Mouse (Mus musculus) CD8-positive naive resting alpha-beta T cell, adult 2 months (primary cell): ENCODE measurements around the gene Jmjd7.

ENCODE experiments used
- DNase-seq, 2 experiments: peaks; one replicate each; pipeline ENCODE4 v3.0.0; 2022; ENCODE audit warnings: low read depth in 2 of 2, low spot score in 2 of 2

The Jmjd7 gene

GRCm38 (mm10) chr2:120011462-120012200 lies 15.7 kb upstream of the Jmjd7 start:
- DNase-seq = peak in 1 of 2 experiments; percentile 38

- no peak for DNase-seq
These were observed 14.4 kb upstream of the Jmjd7 start for GRCm38 (mm10) chr2:120012924-120013323.

DNA sequence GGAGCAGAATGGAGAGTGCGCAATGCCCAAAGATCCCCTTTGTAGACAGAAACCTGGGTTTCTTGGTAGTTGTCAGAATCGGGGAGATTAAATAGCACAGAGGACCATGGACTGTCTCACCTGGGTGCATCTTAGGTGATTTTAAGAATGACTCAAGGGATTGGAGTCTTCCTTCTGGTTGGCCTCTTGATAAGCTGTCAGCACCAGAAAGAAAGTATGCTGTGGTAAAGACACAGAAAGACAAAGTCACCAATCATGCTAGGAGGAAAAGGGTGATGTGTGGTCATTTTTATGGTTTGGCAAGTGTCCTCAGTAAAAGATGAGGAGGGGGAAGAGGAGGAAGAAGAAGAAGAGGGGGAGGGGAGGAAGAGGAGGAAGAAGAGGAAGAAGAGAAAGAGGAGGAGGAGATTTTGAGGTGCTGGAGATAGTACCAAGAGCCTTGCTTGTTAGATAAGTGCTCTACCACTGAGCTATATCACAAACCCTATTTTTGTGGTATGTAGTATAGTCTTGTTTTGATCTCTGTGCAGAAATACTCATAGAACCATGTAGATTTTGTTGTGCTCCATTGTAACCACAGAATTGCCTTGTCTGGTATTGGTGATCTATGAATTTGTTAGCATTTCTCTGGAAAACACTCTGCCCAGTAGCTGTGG lies 13.3 kb upstream of the Jmjd7 start:
- no peak for DNase-seq

DNA sequence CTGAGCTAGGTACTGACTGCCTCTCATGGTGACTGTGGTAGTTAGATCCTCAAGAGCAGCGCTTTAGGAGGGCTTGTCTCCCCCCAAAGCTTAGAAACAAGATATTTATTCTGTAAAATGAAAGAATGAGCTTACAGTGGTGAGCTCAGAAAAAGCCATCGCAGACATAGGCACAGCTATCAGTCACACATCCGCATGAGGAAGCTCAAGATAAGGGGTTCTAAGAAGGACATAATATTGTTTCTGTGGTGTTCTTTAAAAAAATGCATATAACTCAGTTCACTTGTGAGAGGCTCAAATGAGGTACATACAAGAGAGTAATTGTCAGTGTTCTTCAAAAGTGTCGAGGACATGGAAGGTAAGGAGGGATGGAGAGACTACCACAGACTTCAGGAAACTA lies 11.4 kb upstream of the Jmjd7 start:
- no peak for DNase-seq

GRCm38 (mm10) chr2:120017599-120017998 lies 9.7 kb upstream of the Jmjd7 start:
- no peak for DNase-seq

- no peak for DNase-seq
These were observed 2.9 kb upstream of the Jmjd7 start for GRCm38 (mm10) chr2:120024337-120024736.

- no peak for DNase-seq
These were observed 658 bp downstream of the Jmjd7 start for GRCm38 (mm10) chr2:120027950-120028331.

DNA sequence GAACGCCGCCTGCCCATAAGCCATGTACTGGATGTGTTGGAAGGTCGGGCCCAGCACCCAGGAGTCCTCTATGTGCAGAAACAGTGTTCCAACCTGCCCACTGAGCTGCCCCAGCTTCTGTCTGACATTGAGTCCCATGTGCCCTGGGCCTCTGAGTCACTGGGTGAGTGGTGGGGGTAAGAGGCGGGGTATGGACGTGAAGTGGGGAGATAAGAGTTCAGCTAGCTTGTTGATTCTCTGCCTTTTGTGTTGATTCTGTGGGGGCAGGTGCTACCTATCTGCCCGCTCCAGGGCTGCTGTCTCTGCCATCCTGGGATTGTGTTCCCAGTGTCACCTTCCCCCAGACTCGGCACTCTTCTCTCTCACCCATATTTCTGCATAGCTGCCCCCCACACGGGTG lies 3.1 kb downstream of the Jmjd7 start:
- no peak for DNase-seq

DNA sequence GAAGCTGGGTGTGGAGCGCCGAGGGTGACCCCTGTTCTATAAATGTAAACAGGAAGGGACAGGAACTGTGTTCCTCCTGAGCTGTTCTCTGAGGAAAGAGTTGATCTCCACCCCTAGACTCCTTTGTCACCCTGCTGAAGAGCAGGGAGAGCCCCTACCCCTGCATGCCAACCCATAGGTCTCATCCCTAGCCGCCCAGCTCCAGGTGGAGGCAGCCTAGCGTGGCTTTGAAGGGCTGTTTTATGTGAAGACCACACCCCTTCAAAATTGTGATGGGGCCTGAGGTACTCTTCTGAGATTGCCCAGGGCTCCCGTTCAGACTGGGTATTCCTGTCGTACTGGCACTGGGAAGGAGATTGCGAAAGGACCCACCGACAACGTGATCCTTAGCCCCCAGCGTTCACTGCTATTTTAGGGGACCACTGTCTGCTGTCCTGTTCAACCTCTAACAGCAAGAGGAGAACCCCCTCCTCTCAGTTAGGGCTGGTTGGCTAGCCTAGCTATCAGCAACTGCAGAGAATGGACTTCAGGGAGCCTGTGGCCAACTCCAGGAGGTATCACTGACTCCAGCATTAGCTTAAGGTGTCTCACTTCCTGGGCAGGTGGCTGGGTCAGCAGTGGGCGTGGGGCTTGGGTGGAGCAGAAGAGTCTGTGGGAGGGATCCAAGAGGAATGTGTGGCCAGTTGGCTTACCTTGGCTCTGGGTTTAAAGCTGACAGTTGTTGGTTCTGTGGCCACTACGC lies 5.6 kb downstream of the Jmjd7 start, which contains the start of gene Pla2g4b:
Gene Pla2g4b, plus strand, starts transcription at position 692 of the 742 bp plus-strand sequence.
- DNase-seq = no peak

DNA sequence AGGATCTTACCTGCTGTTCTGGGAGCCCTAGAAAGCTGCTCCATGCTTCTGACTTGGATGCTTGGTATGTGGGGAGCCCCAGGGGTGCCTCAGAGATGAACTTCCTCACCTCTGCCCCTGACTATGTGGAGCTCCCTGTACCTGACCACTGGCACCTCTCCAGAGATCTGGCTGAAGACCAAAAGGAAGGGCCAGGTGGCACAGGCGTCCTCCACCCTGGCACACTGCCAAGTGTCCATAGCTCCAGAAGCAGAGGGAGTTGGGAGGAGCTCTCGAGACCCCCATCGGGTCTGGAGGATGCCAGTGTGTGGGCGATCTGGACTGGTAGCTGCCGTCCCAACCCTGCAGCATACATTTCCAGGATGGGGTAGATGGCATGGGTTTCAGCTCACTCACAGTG lies 6.4 kb downstream of the Jmjd7 start:
- DNase-seq = no peak

DNA sequence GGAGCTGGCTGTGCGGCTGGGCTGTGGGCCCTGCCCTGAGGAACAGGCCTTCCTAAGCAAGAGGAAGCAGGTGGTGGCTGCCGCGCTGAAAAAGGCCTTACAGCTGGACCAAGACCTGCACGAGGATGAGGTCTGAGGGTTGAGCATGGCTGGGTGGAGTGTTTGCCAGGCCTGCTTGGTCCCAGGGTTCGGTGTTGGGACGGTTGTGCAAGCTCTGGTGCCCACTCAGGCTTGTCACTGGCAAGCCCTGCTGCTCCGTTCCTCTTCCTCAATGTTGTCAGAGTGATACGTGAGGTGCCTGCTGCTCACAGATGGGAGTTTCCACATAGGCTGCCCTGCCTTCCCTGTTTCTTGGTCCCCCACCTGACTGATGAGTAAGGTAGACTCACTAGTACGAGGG lies 10.5 kb downstream of the Jmjd7 start:
- no peak for DNase-seq

- no peak for DNase-seq
These were observed 13.7 kb downstream of the Jmjd7 start for GRCm38 (mm10) chr2:120040991-120041390.

DNA sequence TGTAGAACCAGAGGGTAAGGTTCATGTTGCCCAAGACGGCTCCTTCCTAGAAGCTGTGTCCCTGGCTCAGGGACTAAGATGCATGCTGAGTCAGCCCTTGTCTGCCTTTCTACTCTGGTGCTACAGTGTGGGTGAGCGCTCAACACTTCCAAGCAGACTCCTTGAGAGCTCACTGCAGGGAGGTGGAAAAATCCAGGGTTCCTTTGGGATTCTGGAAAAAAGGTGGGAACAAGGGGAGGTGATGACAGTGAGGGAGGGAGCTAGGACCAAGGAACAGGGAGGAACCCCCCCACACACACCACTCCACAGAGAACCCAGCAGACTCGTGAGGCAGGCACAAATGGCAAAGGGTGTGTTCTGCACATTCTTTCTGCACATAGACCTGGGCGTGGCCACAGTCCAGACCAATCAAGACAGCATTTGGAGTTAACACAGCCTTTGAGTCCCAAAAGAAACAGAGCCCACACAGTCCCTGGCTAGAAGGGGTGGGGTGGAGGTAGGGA lies 16.9 kb downstream of the Jmjd7 start:
- DNase-seq = no peak

DNA sequence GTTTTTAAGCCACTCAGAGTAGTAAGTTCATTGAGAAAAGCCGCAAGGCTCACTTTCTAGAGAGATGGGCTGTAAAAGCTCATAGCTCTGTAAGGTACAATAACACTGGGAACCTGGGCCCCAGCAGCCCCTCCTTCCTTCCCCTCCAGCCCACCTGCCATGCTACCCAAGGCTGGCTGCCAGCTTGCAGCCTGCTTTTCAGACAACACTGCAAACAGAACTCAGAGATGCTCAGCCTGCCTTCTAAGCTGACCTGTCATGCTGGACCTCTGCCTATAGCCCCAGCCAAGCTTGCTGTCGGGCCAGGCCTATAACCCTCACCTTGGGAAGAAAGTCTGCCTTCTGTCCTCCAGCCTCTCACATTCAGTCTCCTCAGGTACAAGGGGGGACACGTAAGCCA lies 17.4 kb downstream of the Jmjd7 start:
- DNase-seq = no peak

GRCm38 (mm10) chr2:120046486-120047310 lies 19.4 kb downstream of the Jmjd7 start:
- DNase-seq = no peak

- no peak for DNase-seq
These were observed 20.9 kb downstream of the Jmjd7 start for GRCm38 (mm10) chr2:120048173-120048572.

DNA sequence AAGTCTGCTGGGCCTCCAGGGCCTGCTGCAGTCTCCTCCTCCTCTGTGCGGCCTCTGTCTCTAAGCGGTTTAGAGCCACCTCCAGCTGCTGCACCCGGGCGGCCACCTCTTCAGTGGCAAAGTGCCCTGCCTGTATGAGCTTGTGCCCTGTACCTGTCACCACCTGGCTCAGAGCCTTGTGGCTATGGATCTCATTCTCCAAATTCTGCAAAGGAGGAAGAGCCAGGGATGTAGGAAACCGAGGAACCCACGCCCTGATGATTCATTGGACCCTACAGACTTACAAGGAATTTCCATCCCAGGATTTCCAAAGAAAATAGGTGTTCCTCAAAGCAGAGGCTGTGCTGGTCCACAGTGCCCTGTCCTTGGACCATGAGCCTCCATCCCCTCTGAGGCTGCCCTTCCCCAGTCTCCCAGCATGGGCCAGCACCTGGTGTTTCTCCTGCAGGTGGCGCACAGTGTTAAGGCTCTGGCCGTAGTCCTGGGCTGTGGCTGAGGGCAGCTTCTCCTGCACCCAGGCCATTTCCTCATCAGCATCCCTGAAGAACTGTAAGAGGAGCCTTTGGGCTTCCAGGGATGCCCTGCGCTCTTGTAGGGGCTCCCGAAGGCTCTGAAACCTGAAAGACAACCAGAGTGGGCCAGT lies 22.5 kb downstream of the Jmjd7 start:
- no peak for DNase-seq

- DNase-seq = no peak
These were observed 24.1 kb downstream of the Jmjd7 start for GRCm38 (mm10) chr2:120051405-120051804.

DNA sequence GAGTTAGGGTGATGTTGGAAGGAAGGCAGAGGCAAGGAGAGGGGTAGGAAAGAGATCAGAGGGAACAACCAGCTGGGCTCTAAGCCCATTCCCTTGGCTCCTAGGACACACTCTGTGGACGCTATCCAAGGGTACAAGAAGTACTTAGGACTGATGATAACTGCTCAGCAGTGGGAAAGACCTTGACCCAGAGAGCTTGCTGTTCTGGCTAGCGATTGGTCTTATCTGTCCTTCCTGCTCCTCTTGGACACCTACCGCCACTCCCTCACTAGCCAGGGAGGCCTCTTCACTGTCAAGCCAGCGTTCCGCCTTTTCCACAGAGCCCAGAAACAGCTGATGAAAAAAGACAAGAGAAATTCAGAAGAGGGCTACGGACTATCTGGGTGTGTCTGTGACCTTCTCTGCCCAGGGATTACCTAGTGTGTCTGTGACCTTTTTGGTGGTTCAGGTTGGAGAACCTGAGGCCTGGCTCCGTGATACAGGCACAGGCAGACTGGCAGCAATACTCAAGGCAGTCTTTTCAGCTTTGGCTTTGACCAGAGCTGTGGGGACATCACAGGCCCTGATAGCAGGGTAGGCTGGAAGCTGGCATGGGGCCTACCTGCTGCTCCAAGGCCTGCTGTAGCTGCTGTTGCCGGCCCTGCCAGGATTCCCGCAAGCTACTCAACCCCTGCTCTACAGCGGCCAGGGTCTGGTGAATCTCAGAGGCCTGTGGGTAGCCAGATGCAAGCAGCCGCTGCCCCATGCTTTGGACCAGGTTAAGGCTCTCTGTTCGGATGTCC lies 27.7 kb downstream of the Jmjd7 start:
- no peak for DNase-seq

DNA sequence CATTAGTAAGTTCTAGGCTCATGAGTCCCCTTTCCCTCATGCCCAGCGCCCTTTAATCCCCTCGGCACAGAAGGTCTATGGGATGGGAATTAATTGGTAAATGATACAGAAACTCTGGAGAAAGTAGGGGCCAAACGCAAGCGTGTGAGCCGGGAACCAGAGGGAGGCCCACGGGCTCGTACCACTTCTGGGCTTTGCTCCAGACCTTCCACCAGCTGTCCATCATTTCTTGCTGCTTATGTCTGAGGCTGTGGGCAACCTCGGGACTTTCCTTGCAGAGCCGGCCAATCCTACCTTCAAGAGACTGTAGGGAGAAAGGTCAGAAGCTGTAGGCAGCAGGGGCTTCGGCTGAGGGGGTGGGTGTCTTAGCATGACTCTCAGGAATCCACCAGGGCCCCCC lies 28.6 kb downstream of the Jmjd7 start:
- DNase-seq = no peak
